Mouse (Mus musculus) heart, adult 2 months (tissue): ENCODE data around the gene Treml4.

Experiments used
- CTCF ChIP-seq: fragments of 200-600 bp; IDR thresholded peaks from 2 replicates; pipeline ENCODE4 v1.8.1; 2022; ENCODE audit warnings: antibody characterized with exemption, mild to moderate bottlenecking, moderate library complexity
- EP300 ChIP-seq: fragments of 200-500 bp; IDR thresholded peaks from 2 replicates; pipeline ENCODE4 v1.6.1; 2011; ENCODE audit warnings: low read depth, low read length, control low read depth; ENCODE audit not compliant: insufficient read depth
- POLR2A ChIP-seq: fragments of 200-500 bp; IDR thresholded peaks from 2 replicates; pipeline ENCODE4 v1.6.1; 2011; ENCODE audit warnings: mild to moderate bottlenecking, low read depth, low read length, control low read depth; ENCODE audit not compliant: insufficient read depth

DNA sequence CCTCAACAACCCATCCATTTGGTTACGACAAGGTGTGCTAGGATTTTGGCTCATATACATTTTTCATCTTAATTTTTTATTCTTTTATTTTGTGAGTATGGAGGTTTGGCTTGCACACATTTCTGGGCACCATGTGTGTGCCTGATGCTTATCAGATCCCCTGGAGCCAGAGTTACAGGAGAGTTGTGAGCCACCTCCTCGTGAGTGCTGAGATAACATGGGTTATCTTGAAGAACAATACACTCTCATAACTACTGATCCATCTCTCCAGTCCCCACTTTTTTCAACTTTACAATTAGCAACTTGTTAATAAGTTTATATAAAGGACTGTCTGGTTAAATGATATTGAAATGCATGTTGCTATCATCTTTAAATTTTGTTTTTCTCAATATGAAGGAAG, 57.2 kb downstream of the Treml4 start:
- TF ChIP-seq EP300, result no peak
- TF ChIP-seq POLR2A, result no peak
- TF ChIP-seq CTCF, result no peak
